Mouse (Mus musculus): ENCODE measurements at regions not wholly inside any gene's neighbourhood (a gene's known extent, or its start where the extent isn't known, plus 50 kb on each side); places are given as distances from the start of the nearest gene placed in this dataset.

DNA sequence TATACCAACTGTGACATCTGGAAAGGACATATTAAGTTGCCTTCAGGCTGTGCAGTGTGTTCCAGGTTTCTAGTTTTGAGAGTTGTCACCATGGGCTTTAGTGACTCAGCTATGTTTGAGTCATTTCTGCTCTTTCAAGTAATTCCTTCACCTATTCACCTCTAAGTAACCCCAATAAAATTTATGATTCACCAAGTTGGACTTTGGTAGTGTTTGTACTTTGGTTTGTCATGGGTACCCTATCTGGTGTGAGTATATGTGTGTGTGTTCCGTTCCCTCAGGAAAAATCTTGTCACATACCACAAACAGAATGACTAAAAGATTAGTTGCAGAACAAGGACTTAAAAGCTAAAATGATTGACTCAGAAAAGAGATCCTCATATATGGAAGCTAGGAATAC lies 76.8 kb upstream of the Crbn start:
- DNase-seq: no peak

DNA sequence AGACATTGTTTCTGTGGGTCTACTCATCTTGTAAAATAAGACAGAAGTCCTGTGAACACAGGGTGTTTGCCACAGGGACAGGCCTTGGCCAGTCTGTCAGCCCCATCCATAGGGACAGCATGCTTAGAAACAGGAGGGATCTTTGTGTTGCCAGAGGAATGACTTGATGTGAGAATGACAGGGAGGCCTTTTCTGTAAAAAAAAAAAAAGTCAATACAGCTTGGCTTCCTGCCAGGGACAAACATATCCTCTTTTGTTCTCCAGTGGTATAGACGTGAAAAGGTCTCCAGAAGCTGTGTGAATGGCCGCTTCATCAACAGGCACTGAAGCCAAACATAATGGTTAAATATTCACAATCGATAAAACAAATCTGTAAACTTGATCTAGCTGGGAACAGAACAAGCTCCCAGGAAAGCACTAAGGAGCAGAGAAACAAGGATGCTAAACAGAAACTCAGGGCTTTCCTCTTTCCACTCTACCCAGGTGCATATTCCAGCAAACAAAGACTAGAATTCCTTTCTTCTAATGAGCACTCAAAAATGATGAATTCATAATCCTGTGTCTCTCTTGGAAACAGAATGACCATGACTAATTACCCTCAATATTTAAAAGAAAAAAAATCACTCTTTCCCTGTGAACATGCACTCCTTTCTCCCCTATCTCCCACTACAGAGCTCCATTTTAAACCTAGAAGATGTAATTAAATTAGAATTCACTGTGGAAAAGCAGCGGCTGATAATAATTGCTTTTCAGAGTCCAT lies 92.2 kb upstream of the Crbn start:
- no peak for DNase-seq

DNA sequence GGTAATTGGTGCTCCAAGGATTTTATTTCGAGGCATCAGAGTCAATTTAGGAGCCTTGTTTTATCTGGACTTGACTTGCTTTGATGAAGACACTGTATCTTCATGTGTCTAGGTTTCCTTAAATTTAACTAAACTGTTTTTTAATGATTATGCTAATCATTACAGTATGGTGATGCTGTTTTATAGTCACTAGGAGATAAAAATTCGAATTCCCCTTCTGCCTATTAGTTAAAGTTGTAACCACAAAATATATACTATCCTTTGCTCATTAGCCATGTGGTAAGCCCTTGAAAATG lies 92.7 kb upstream of the Crbn start:
- no peak for DNase-seq

DNA sequence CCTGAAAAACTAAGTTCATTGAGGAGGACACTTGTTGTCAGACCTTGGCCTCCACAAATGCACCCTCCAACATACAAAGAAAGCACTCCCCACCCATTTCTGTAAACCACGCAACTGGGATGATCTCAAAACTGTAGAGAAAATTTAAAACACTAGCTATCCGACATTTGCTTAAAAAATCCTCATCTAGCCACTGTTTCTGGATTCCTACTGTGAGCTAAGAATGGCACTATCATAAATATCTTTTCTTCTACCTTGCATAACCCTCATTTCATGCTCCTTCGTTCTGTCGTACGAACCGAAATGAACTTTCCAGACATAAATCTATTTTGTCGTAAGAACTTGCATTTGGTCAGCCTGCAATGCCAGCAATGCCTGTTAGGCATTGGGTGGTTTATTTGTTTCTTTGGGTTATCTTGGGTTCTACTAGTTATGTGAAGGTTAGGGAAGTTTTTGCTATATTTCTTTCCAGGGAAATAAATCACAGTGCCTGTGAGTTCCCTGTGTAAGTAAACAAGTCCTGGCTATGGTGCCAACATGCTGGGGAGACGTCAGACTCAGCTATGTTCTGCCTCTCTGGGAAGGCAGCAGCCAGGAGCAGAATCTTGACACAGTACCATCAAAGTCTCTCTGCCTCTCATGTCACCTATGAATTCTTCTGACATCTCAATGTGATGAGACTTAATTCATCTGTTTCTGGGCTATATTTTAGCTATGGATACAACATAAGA lies 104.2 kb upstream of the Crbn start:
- DNase-seq: no peak

- no peak for DNase-seq
These were observed 115.2 kb upstream of the Crbn start for GRCm38 (mm10) chr6:106915121-106915520.

- DNase-seq: no peak
These were observed 116.9 kb upstream of the Crbn start for GRCm38 (mm10) chr6:106916683-106917289.

- no peak for DNase-seq
These were observed 121.1 kb upstream of the Crbn start for GRCm38 (mm10) chr6:106920951-106921350.

- DNase-seq: no peak
These were observed 125.6 kb upstream of the Crbn start for GRCm38 (mm10) chr6:106925486-106925885.

DNA sequence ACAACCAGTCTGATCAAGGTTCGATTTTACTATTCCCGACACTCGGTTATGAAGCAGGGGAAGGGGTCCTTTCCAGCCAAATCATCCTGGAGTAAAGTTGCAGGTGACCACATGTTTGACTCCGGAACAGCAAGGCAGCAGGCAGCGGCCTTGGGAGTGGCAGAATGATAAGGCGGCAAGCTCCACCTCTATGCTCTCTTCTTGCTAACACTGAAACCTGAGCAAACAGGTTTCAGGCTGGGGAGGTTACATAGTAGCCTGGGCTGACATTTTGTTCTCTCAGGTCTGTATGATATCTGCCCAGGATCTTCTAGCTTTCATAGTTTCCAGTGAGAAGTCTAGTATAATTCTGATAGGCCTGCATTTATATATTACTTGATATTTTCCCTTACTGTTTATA lies 133.7 kb upstream of the Crbn start:
- DNase-seq: no peak

GRCm38 (mm10) chr6:106946227-106946927 lies 146.5 kb upstream of the Crbn start:
- no peak for DNase-seq

DNA sequence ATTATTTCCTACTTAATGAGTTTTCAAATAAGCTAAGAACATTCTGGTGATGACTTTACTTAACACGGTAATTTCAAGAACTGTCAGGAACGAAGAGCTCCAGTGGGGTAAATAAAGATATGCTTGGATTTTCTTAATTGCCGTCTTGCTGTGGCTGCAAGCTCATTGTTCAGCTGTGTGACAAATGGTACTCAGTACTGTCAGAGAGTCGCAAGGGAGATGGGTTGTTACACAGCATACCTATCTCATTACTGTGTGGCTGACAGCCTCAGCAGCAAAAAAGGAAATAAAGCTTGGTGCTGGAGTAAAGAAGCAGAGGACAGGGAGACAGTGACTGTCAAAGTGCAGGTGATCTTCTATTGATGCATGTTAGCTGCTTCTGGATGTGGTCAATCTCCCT lies 151.0 kb upstream of the Crbn start:
- DNase-seq: no peak

DNA sequence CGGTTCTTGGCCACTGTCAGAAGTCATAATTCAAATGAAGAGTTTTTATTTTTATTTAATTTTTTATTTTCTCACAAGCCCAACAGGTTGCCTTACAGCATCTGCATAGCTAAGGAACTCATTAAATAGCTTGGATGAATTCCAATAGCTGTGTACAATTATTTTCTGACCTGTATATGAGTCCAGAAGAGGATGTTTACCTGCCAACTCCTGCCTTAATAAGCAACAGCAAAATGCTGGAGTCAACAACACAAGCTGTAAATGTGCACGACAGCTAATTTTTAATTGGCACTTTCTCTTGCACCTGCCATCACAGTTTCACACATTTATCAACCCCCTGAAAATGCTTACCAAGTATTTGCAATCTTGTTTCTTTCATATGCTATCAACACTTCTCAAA lies 161.4 kb upstream of the Crbn start:
- no peak for DNase-seq

GRCm38 (mm10) chr6:106964337-106964736 lies 164.5 kb upstream of the Crbn start:
- no peak for DNase-seq

- DNase-seq: no peak
These were observed 175.6 kb upstream of the Crbn start for GRCm38 (mm10) chr6:106975439-106975838.

DNA sequence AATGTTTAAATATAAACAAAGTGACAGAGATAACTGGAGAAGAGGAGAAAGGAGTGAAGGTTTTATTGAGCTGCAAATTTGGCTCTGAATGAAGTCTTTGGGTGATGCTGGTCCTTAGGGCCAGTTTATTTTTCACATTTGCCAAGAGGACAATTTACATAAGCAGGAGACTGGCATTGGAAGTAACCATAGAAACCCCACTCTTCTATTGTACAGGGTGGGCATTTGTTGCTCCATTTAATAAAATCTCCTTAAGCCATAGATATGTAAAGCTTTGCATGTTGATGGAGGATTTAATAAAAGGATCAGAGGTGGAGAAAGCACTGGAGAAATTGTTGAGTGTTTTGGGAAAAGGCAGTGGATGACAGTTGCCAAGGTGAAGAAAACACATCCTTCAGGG lies 178.8 kb upstream of the Crbn start:
- no peak for DNase-seq

DNA sequence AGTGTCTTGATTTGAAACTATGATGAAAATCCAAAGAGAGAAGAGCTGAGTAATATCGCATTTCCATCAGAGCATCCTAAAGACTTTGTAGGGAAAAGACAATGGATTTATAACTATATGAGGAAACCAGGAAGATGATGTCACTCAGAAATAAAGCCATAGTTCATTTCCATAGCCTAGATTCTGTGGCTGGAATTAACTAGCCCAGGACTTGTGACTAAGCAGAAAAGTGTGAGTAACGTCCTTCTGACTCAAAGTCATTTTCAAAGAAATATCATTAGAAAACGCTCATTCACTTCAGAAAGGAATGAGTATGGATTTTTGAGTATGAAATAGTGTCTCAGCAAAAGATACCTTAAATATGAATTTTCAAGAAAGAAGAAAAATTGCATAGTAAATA lies 179.9 kb upstream of the Crbn start:
- DNase-seq: no peak

GRCm38 (mm10) chr6:106980188-106980587 lies 180.3 kb upstream of the Crbn start:
- no peak for DNase-seq

- DNase-seq: no peak
These were observed 181.4 kb upstream of the Crbn start for GRCm38 (mm10) chr6:106981232-106981631.

DNA sequence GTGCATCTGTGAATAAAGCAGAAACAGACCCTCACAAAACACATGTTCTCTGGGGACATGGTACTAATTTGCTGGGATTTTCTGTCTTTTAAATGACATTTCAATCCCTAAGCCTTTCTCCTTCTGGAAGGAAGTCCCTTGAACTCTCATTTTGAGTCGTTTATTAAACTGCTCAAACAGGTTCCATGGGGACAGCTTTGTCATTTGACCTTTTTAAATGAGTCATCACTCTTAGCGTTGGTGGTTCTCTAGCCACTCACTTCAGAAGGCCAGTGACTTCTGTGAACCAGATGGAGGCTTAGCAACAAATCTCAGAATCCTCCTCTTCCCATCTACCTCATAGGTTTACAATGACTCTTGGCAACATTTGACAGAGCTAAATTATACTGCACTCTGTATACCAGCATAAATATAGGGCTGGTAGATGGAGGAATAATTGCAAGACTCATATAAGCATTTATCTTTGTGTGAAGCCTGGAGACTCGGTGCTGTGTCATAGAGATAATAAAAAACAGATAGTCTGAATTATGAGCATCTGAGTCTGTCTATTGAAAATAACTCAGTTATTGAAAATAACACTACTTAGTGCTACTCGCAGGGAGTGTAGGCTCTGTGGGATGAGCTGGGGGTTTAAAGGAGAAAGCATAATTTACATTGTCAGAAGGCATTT lies 185.4 kb upstream of the Crbn start:
- peak in 1 of 2 experiments; percentile 7 for DNase-seq

GRCm38 (mm10) chr6:106991586-106991985 lies 191.7 kb upstream of the Crbn start:
- DNase-seq: no peak

- no peak for DNase-seq
These were observed 204.7 kb upstream of the Crbn start for GRCm38 (mm10) chr6:107004406-107005120.

- no peak for DNase-seq
These were observed 210.9 kb upstream of the Crbn start for GRCm38 (mm10) chr6:107010785-107011184.
